Mouse (Mus musculus) embryonic fibroblast, embryonic 13.5 days (primary cell): ENCODE results near the gene Slc3a1.

Experiments
- CTCF ChIP-seq: IDR thresholded peaks from 2 replicates; pipeline ENCODE4 v1.5.1; 2011; ENCODE audit warnings: mild to moderate bottlenecking, control low read depth, low read length, moderate library complexity, borderline replicate concordance; ENCODE audit not compliant: insufficient read depth
- POLR2A ChIP-seq: IDR thresholded peaks from 2 replicates; pipeline ENCODE4 v1.6.1; 2011; ENCODE audit warnings: low read depth, mild to moderate bottlenecking, control low read depth, low read length, moderate library complexity

- TF ChIP-seq POLR2A = no peak
- no peak for TF ChIP-seq CTCF
Observed at GRCm38 (mm10) chr17:85098677-85099323, 70.6 kb downstream of the Slc3a1 start.
